Comparison of ENCODE assay signal across 12 mouse cellular contexts in the genomic region with DNA sequence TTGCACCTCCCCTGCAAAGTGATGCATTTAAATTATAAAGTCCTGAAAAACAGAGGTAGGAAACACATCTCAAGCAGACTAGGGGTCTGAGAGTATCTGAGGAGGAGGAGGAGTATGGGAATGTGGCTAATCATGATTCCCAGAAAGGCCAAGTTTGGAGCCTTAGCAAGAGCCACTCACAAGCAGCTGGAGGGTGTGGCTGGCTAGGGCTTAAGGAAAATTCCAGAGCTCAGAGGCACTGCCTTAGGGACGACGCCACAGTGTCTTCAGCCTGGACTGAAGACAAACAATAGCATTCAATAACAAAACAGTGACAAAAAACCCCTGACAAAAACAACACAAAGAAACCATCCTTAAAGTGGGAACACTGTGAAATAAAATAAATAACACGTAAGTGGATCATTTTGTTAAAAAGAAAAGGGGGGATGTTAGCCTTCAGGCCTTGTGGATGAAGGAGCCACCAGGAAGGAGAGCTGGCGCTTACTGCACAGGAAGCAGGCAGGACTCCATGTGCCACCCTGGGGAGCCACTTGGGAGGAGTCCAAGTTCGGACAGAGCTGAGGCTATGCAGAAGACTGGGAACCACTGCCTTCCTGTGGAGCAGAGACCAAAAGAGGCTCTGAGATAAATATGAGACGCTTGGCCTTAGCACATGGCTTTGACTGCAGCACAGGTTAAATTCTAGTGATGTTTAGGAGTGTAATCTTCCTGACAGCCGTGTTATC. TPM values are rescaled to one million over a fixed set of nuclear protein-coding genes. Genes with fewer than 3 reads are reported as not detected.
DNase-seq lines count a peak whose midpoint lies in the region; ATAC-seq lines count a peak whose summit lies in the region.
"Had no signal": no experiment of that assay in that cellular context is flagged by ENCODE, and none has a peak within 500 bp of the region (broad histone marks: within the 10 kb centered on the region; RNA-seq: fewer than 3 reads in every experiment).

No protein-coding gene starts in this region.

- no peak overlapping the region for H3K27ac ChIP-seq in hindbrain, embryonic 12.5 days
- H3K27ac ChIP-seq: embryonic facial prominence, embryonic 13.5 days had no signal

- no peak for ATAC-seq in hindbrain, embryonic 12.5 days (ENCODE audit: low FRiP score)
- ATAC-seq: inflammation-experienced regulatory T-cells, adult 6 months; midbrain, embryonic 16.5 days had no signal

- H3K27me3 ChIP-seq in hindbrain, embryonic 12.5 days: no peaks in the 10 kb centered on the region
- H3K27me3 ChIP-seq: embryonic facial prominence, embryonic 13.5 days had no signal

- no peaks in the 10 kb centered on the region for H3K9me3 ChIP-seq in hindbrain, embryonic 12.5 days (replicated peaks)
- H3K9me3 ChIP-seq: embryonic facial prominence, embryonic 13.5 days; G1E had no signal

- H3K4me2 ChIP-seq in hindbrain, embryonic 12.5 days (replicated peaks): no peak overlapping the region
- H3K4me2 ChIP-seq: embryonic facial prominence, embryonic 13.5 days had no signal

- 60% methylated on average over 7 of the region's 7 CpGs for WGBS in hindbrain, embryonic 12.5 days

- no peaks in the 10 kb centered on the region for H3K36me3 ChIP-seq in hindbrain, embryonic 12.5 days
- H3K36me3 ChIP-seq: embryonic facial prominence, embryonic 13.5 days; G1E had no signal

- intact Hi-C loops in left cerebral cortex, postnatal 4 days (cut with DNase I): no loop called here
- intact Hi-C loops in heart, postnatal 36 days (cut with DNase I): no loop called here

- H3K4me1 ChIP-seq in hindbrain, embryonic 12.5 days: no peaks in the 10 kb centered on the region
- H3K4me1 ChIP-seq: embryonic facial prominence, embryonic 13.5 days had no signal

- no peak overlapping the region for H3K4me3 ChIP-seq in hindbrain, embryonic 12.5 days
- H3K4me3 ChIP-seq: embryonic facial prominence, embryonic 13.5 days had no signal

- no peak overlapping the region for H3K9ac ChIP-seq in hindbrain, embryonic 12.5 days
- H3K9ac ChIP-seq: embryonic facial prominence, embryonic 13.5 days had no signal

- DNase-seq in adrenal gland, adult (ENCODE audit: inconsistent age in 2 of 2, low spot score in 1 of 2): peak; percentile 26 to 43
- DNase-seq in adrenal gland, postnatal 4 days (ENCODE audit: low spot score in 2 of 2): no peak
- peak; percentile 19 for DNase-seq in left cerebral cortex, postnatal 4 days
- no peak for DNase-seq in left cerebral cortex, adult 9 months (ENCODE audit: low spot score in 2 of 2)
- peak; percentile 68 to 76 for DNase-seq in heart, postnatal 36 days
- DNase-seq in lung, postnatal 36 days: peak; percentile 68
- DNase-seq in urinary bladder, adult 2 months (ENCODE audit: low spot score): no peak

RNA-seq across cellular contexts. Expression of gene Serpine2, which starts 56.6 kb away (rescaled TPM):
- total RNA-seq in adrenal gland, postnatal 4 days (2021): 10 to 100 TPM; 20.1 to 31.4 TPM
- total RNA-seq in left cerebral cortex, postnatal 4 days (2021): 100 to 1,000 TPM; 122 to 129 TPM
- 10 to 100 TPM; 18.7 to 27.2 TPM for total RNA-seq in heart, postnatal 36 days (2021)
- 156 and 157 TPM in 2 replicates for polyA plus RNA-seq in hindbrain, embryonic 12.5 days (2016; fragmentation: Nextera tagmentation; extraction: Ambion mirVana)
- polyA plus RNA-seq in urinary bladder, adult 2 months (2012; rRNA removed): 12.7 and 15.7 TPM in 2 replicates
- polyA plus RNA-seq: G1E had no signal

Comparison
In these comparisons a context has a peak if more than half of its experiments do, and no peak if none do; other contexts are left out.
1. DNase-seq: peak in adrenal gland, adult (2 of 2), left cerebral cortex, postnatal 4 days (single experiment), heart, postnatal 36 days (2 of 2) and lung, postnatal 36 days (single experiment); none in adrenal gland, postnatal 4 days (0 of 2), left cerebral cortex, adult 9 months (0 of 2) and urinary bladder, adult 2 months (single experiment).